Mouse (Mus musculus): Measurements from ENCODE around the gene Wdr95. TPM values are rescaled to one million over a fixed set of nuclear protein-coding genes. Genes with fewer than 3 reads are reported as not detected.

Gene Wdr95
- polyA plus RNA-seq, 1 experiment, result 1.9 TPM

DNA sequence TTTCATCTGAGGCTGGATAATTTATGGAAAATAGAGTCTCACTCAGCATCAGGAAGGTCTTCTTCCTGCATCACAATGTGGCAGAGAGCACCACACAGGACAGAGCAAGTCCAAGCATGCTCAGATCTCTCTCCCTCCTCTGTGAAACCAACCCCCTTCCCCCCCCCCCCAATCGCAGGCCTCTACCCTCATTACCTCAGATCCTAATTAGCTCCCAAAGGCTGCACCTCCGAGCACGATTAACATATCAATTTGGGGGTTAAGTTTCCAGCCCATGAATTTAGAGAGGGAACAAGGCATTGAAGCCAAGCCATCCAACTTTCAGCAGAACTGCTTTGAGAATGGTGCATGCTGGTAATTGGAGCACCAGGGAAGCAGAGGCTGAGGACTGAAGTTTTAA, 15.8 kb upstream of the Wdr95 start:
- Histone ChIP-seq H3K4me1 (ENCODE audit: control insufficient read depth, insufficient read depth, low read length) (no peaks in the 10 kb centered on the region), H3K27ac (ENCODE audit: control insufficient read depth, insufficient read depth, low read depth, low read length, poor library complexity) (no peak overlapping the region), H3K4me3 (replicated peaks; ENCODE audit: control insufficient read depth, low read depth, low read length) (no peak overlapping the region)
- WGBS, result 86% methylated on average over 3 of the region's 3 CpGs
- no peak for TF ChIP-seq POLR2A (IDR thresholded peaks at IDR 0.05; ENCODE audit: borderline replicate concordance, control insufficient read depth, low read depth, low read length)
- TF ChIP-seq CTCF (IDR thresholded peaks at IDR 0.05; ENCODE audit: control insufficient read depth, insufficient read depth, low read length), result no peak

GRCm38 (mm10) chr5:149513438-149514086, 14.9 kb upstream of the Wdr95 start:
- 67% methylated on average over 9 of the region's 9 CpGs for WGBS
- TF ChIP-seq CTCF (IDR thresholded peaks at IDR 0.05; ENCODE audit: control insufficient read depth, insufficient read depth, low read length), result no peak
- no peak for TF ChIP-seq POLR2A (IDR thresholded peaks at IDR 0.05; ENCODE audit: borderline replicate concordance, control insufficient read depth, low read depth, low read length)
- H3K4me1 ChIP-seq (ENCODE audit: control insufficient read depth, insufficient read depth, low read length), result no peaks in the 10 kb centered on the region
- no peak overlapping the region for H3K4me3 ChIP-seq (replicated peaks; ENCODE audit: control insufficient read depth, low read depth, low read length)
- no peak overlapping the region for H3K27ac ChIP-seq (ENCODE audit: control insufficient read depth, insufficient read depth, low read depth, low read length, poor library complexity)

DNA sequence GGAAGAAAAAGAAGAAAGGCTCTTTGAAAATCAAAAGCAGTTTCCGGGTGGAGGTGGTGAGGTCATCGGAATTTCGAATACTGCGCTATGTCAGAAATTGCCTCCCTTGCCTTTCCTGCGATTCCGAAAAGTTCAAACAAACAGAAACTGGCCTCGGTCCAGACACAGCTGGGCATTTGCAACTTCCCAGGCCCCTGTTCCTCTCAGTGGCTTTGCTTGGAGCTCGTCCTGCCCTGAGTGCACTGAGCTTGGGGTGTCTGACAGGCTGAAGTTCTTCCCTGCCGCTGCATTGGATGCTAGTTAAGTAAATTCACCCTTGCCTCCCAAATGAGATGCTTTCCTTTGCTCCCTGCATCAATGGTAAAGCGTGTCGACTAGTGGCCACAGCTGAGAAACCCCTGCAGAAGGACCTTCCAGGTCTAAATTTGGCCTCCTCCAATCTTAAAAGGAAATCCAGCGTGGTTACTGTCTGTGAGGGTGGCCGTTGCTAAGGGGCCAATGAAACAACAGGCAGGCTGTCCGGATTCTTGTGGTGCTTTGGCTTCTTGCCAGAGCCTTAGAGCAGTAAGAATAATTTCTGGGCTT, 14.3 kb upstream of the Wdr95 start:
- no peak overlapping the region for H3K4me3 ChIP-seq (replicated peaks; ENCODE audit: control insufficient read depth, low read depth, low read length)
- H3K27ac ChIP-seq (ENCODE audit: control insufficient read depth, insufficient read depth, low read depth, low read length, poor library complexity), result no peak overlapping the region
- 33% methylated on average over 14 of the region's 14 CpGs for WGBS
- TF ChIP-seq POLR2A (IDR thresholded peaks at IDR 0.05; ENCODE audit: borderline replicate concordance, control insufficient read depth, low read depth, low read length), result no peak
- TF ChIP-seq CTCF (IDR thresholded peaks at IDR 0.05; ENCODE audit: control insufficient read depth, insufficient read depth, low read length), result no peak
- H3K4me1 ChIP-seq (ENCODE audit: control insufficient read depth, insufficient read depth, low read length), result no peaks in the 10 kb centered on the region

DNA sequence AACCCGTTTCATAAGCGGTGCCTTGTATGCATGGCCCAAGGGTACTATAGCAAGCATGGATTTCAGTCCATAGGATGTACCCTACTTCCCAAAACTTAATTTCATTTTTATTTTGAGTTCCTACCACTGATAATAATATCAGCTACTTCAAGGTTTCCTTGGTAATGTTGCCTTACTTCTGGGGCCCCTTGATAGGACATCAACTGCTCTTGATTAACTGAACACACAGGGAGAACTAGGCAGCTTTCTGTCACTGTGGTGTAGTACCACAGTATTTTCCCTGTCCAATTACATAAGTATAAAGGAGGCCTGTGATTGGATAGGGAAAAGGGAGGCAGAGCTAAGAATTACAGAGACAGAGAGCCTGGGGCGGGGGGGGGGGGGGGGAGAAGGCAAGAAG, 13.6 kb upstream of the Wdr95 start:
- WGBS, result 56% methylated on average over 3 of the region's 3 CpGs
- no peak for TF ChIP-seq POLR2A (IDR thresholded peaks at IDR 0.05; ENCODE audit: borderline replicate concordance, control insufficient read depth, low read depth, low read length)
- no peak for TF ChIP-seq CTCF (IDR thresholded peaks at IDR 0.05; ENCODE audit: control insufficient read depth, insufficient read depth, low read length)
- H3K27ac ChIP-seq (ENCODE audit: control insufficient read depth, insufficient read depth, low read depth, low read length, poor library complexity), result no peak overlapping the region
- H3K4me1 ChIP-seq (ENCODE audit: control insufficient read depth, insufficient read depth, low read length), result no peaks in the 10 kb centered on the region
- no peak overlapping the region for H3K4me3 ChIP-seq (replicated peaks; ENCODE audit: control insufficient read depth, low read depth, low read length)

GRCm38 (mm10) chr5:149517116-149517515, 11.4 kb upstream of the Wdr95 start:
- Histone ChIP-seq H3K27ac (ENCODE audit: control insufficient read depth, insufficient read depth, low read depth, low read length, poor library complexity) (no peak overlapping the region), H3K4me3 (replicated peaks; ENCODE audit: control insufficient read depth, low read depth, low read length) (no peak overlapping the region), H3K4me1 (ENCODE audit: control insufficient read depth, insufficient read depth, low read length) (no peaks in the 10 kb centered on the region)
- TF ChIP-seq POLR2A (IDR thresholded peaks at IDR 0.05; ENCODE audit: borderline replicate concordance, control insufficient read depth, low read depth, low read length), result no peak
- TF ChIP-seq CTCF (IDR thresholded peaks at IDR 0.05; ENCODE audit: control insufficient read depth, insufficient read depth, low read length), result no peak
- WGBS, result 74% methylated on average over 6 of the region's 6 CpGs

DNA sequence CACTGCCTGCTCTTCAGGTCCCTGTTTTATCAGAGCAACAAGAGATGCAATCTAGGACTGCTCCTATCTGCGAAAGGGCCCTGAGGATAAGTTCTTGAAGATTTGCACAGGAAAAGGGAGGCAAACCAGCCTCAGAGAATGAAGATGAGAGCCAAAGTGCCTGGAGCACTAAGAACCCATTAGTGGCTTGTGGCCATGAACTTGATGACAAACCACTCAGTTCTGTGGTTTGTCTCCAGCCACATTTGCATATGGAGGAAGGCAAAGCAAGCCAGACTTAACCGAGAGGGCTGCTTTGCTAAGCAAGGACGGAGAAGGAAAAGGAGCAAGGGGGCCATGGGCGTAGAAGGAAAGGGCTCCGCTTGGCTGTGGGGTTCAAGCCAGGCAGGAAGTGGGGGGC, 7.7 kb upstream of the Wdr95 start:
- 35% methylated on average over 5 of the region's 5 CpGs for WGBS
- no peak for TF ChIP-seq CTCF (IDR thresholded peaks at IDR 0.05; ENCODE audit: control insufficient read depth, insufficient read depth, low read length)
- TF ChIP-seq POLR2A (IDR thresholded peaks at IDR 0.05; ENCODE audit: borderline replicate concordance, control insufficient read depth, low read depth, low read length), result no peak
- Histone ChIP-seq H3K4me3 (replicated peaks; ENCODE audit: control insufficient read depth, low read depth, low read length) (no peak overlapping the region), H3K27ac (ENCODE audit: control insufficient read depth, insufficient read depth, low read depth, low read length, poor library complexity) (no peak overlapping the region), H3K4me1 (ENCODE audit: control insufficient read depth, insufficient read depth, low read length) (no peaks in the 10 kb centered on the region)

GRCm38 (mm10) chr5:149523856-149524241, 4.6 kb upstream of the Wdr95 start:
- Histone ChIP-seq H3K4me3 (replicated peaks; ENCODE audit: control insufficient read depth, low read depth, low read length) (no peak overlapping the region), H3K4me1 (ENCODE audit: control insufficient read depth, insufficient read depth, low read length) (no peaks in the 10 kb centered on the region), H3K27ac (ENCODE audit: control insufficient read depth, insufficient read depth, low read depth, low read length, poor library complexity) (no peak overlapping the region)
- 74% methylated on average over 6 of the region's 6 CpGs for WGBS
- TF ChIP-seq CTCF (IDR thresholded peaks at IDR 0.05; ENCODE audit: control insufficient read depth, insufficient read depth, low read length) (no peak), POLR2A (IDR thresholded peaks at IDR 0.05; ENCODE audit: borderline replicate concordance, control insufficient read depth, low read depth, low read length) (no peak)

- TF ChIP-seq POLR2A (IDR thresholded peaks at IDR 0.05; ENCODE audit: borderline replicate concordance, control insufficient read depth, low read depth, low read length) (no peak), CTCF (IDR thresholded peaks at IDR 0.05; ENCODE audit: control insufficient read depth, insufficient read depth, low read length) (peak; percentile 69)
- H3K4me1 ChIP-seq (ENCODE audit: control insufficient read depth, insufficient read depth, low read length), result no peaks in the 10 kb centered on the region
- H3K4me3 ChIP-seq (replicated peaks; ENCODE audit: control insufficient read depth, low read depth, low read length), result no peak overlapping the region
- WGBS, result 42% methylated on average over 16 of the region's 16 CpGs
- no peak overlapping the region for H3K27ac ChIP-seq (ENCODE audit: control insufficient read depth, insufficient read depth, low read depth, low read length, poor library complexity)
Observed at GRCm38 (mm10) chr5:149524242-149524858, 4.1 kb upstream of the Wdr95 start.

All from bone marrow, adult 2 months (tissue).